Mouse (Mus musculus) midbrain, embryonic 11.5 days (tissue): ENCODE results near the gene Mta3. TPM values are rescaled to one million over a fixed set of nuclear protein-coding genes. Genes with fewer than 3 reads are reported as not detected.
"Not testable (repeated sequence)": the region's sequence is repeated elsewhere in the genome, so short reads cannot be mapped to it uniquely, and the experiment has no call there.

Source experiments
- ATAC-seq: fragments of 200-750 bp; cut with Nextera tagmentation; 2 replicates; pipeline ENCODE4 v1.8.0; 2017; ENCODE audit warnings: moderate TSS enrichment, moderate library complexity; ENCODE audit not compliant: low FRiP score
- DNase-seq: peaks from one replicate; pipeline ENCODE4 v3.0.0; 2015; ENCODE audit warnings: low spot score; ENCODE audit errors: missing footprints
- H3K27ac ChIP-seq: fragments of 300-500 bp; sonication (generic); 2 replicates; pipeline ENCODE4 v1.5.1; 2014; ENCODE audit warnings: low read depth, low read length
- H3K27me3 ChIP-seq: fragments of 300-500 bp; sonication (generic); 2 replicates; pipeline ENCODE4 v1.6.1; 2014; ENCODE audit warnings: mild to moderate bottlenecking, low read length, moderate library complexity, mixed read lengths; ENCODE audit not compliant: control insufficient read depth, insufficient read depth
- H3K36me3 ChIP-seq: fragments of 300-500 bp; sonication (generic); 2 replicates; pipeline ENCODE4 v1.6.1; 2014; ENCODE audit warnings: mild to moderate bottlenecking, low read length, moderate library complexity, mixed read lengths; ENCODE audit not compliant: control insufficient read depth, insufficient read depth
- H3K4me1 ChIP-seq: fragments of 300-500 bp; sonication (generic); 2 replicates; pipeline ENCODE4 v1.6.1; 2014; ENCODE audit warnings: low read length; ENCODE audit not compliant: control insufficient read depth, insufficient read depth
- H3K4me2 ChIP-seq: fragments of 300-500 bp; sonication (generic); 2 replicates; pipeline ENCODE4 v1.6.1; 2014; ENCODE audit warnings: mild to moderate bottlenecking, moderate library complexity
- H3K4me3 ChIP-seq: fragments of 300-500 bp; sonication (generic); 2 replicates; pipeline ENCODE4 v1.5.1; 2014; ENCODE audit warnings: low read depth, low read length
- H3K9ac ChIP-seq: fragments of 300-500 bp; sonication (generic); 2 replicates; pipeline ENCODE4 v1.6.1; 2014; ENCODE audit warnings: low read length
- H3K9me3 ChIP-seq: fragments of 300-500 bp; sonication (generic); 2 replicates; pipeline ENCODE4 v1.6.1; 2016; ENCODE audit warnings: low read length; ENCODE audit not compliant: control insufficient read depth
- WGBS: fragments of 180-500 bp; shearing (Covaris S2); extraction: QIAGEN DNeasy Blood & Tissue Kit; methylation state at CpG from one replicate; pipeline ENCODE4 v1.1.7; 2014; 5-methylcytosine and 5-hydroxymethylcytosine counted together
- polyA plus RNA-seq: library from polyadenylated mRNA; unstranded; fragments of >200 nt; fragmentation: Nextera tagmentation; extraction: Ambion mirVana; gene quantifications from 2 replicates; pipeline ENCODE4 v1.2.1, GENCODE M21; 2014

The Mta3 gene
- polyA plus RNA-seq, 1 experiment from 2014 or later: 28.8 TPM

GRCm38 (mm10) chr17:83849717-83850116, 143.8 kb downstream of the Mta3 start:
- Histone ChIP-seq H3K9me3 (no peaks in the 10 kb centered on the region), H3K27ac (no peak overlapping the region), H3K27me3 (no peaks in the 10 kb centered on the region), H3K9ac (no peak overlapping the region), H3K36me3 (no peaks in the 10 kb centered on the region), H3K4me3 (no peak overlapping the region), H3K4me1 (peaks cover 5% of the 10 kb centered on the region), H3K4me2 (no peak overlapping the region)
- WGBS: 85% methylated on average over 5 of the region's 5 CpGs
- ATAC-seq (peak; percentile 33; the same call in 1 of the 2 replicates), DNase-seq (no peak)

GRCm38 (mm10) chr17:83850458-83850857, 144.5 kb downstream of the Mta3 start:
- ATAC-seq: peak; percentile 28; the same call in 1 of the 2 replicates
- 15% methylated on average over 9 of the region's 9 CpGs for WGBS

GRCm38 (mm10) chr17:83850864-83851263, 144.9 kb downstream of the Mta3 start:
- no peak for ATAC-seq

More at GRCm38 (mm10) chr17:83850458-83850857, 144.5 kb downstream of the Mta3 start:
- no peaks in the 10 kb centered on the region for H3K36me3 ChIP-seq
- no peaks in the 10 kb centered on the region for H3K9me3 ChIP-seq
- peaks cover 5% of the 10 kb centered on the region for H3K4me1 ChIP-seq
- H3K9ac ChIP-seq: no peak overlapping the region
- peak; percentile 99 for DNase-seq
- no peak overlapping the region for H3K27ac ChIP-seq
- H3K27me3 ChIP-seq: no peaks in the 10 kb centered on the region
- no peak overlapping the region for H3K4me3 ChIP-seq
- no peak overlapping the region for H3K4me2 ChIP-seq

GRCm38 (mm10) chr17:83853831-83854230, 147.9 kb downstream of the Mta3 start:
- Histone ChIP-seq H3K27me3 (no peaks in the 10 kb centered on the region), H3K4me1 (peaks cover 5% of the 10 kb centered on the region), H3K27ac (no peak overlapping the region), H3K9me3 (no peaks in the 10 kb centered on the region), H3K4me3 (no peak overlapping the region), H3K9ac (no peak overlapping the region), H3K36me3 (no peaks in the 10 kb centered on the region), H3K4me2 (no peak overlapping the region)
- ATAC-seq (no peak), DNase-seq (no peak)
- WGBS: 48% methylated on average over 3 of the region's 3 CpGs

More at GRCm38 (mm10) chr17:83850864-83851263, 144.9 kb downstream of the Mta3 start:
- no peaks in the 10 kb centered on the region for H3K9me3 ChIP-seq
- no peak overlapping the region for H3K9ac ChIP-seq
- H3K4me3 ChIP-seq: no peak overlapping the region
- H3K4me2 ChIP-seq: no peak overlapping the region
- 82% methylated on average over 5 of the region's 5 CpGs for WGBS
- H3K27me3 ChIP-seq: no peaks in the 10 kb centered on the region
- peaks cover 5% of the 10 kb centered on the region for H3K4me1 ChIP-seq
- no peak for DNase-seq
- no peak overlapping the region for H3K27ac ChIP-seq
- H3K36me3 ChIP-seq: no peaks in the 10 kb centered on the region

GRCm38 (mm10) chr17:83854284-83854918, 148.4 kb downstream of the Mta3 start:
- H3K27me3 ChIP-seq: no peaks in the 10 kb centered on the region
- H3K4me2 ChIP-seq: no peak overlapping the region
- H3K4me1 ChIP-seq: peaks cover 3% of the 10 kb centered on the region
- WGBS: 52% methylated on average over 12 of the region's 12 CpGs
- H3K27ac ChIP-seq: no peak overlapping the region
- no peaks in the 10 kb centered on the region for H3K36me3 ChIP-seq
- ATAC-seq (peak; percentile 39; the same call in 1 of the 2 replicates), DNase-seq (no peak)
- no peak overlapping the region for H3K9ac ChIP-seq
- no peaks in the 10 kb centered on the region for H3K9me3 ChIP-seq
- H3K4me3 ChIP-seq: no peak overlapping the region

- 0 out of 2 replicates have a peak, but pooled peaks cover 2% of the 10 kb centered on the region for H3K4me1 ChIP-seq
Observed at GRCm38 (mm10) chr17:83858413-83858812, 152.4 kb downstream of the Mta3 start.

GRCm38 (mm10) chr17:83859639-83860038, 153.7 kb downstream of the Mta3 start:
- Histone ChIP-seq H3K9me3 (no peaks in the 10 kb centered on the region), H3K36me3 (no peaks in the 10 kb centered on the region), H3K4me1 (0 out of 2 replicates have a peak, but pooled peaks cover 2% of the 10 kb centered on the region), H3K4me3 (no peak overlapping the region), H3K27ac (no peak overlapping the region), H3K9ac (no peak overlapping the region), H3K4me2 (no peak overlapping the region), H3K27me3 (no peaks in the 10 kb centered on the region; the same call in 1 of the 2 replicates)
- WGBS: 90% methylated on average over 4 of the region's 4 CpGs
- DNase-seq (no peak), ATAC-seq (no peak)

More at GRCm38 (mm10) chr17:83858413-83858812, 152.4 kb downstream of the Mta3 start:
- no peaks in the 10 kb centered on the region for H3K27me3 ChIP-seq
- H3K9ac ChIP-seq: no peak overlapping the region
- no peak overlapping the region for H3K27ac ChIP-seq
- no peaks in the 10 kb centered on the region for H3K9me3 ChIP-seq
- ATAC-seq (no peak), DNase-seq (no peak)
- no peak overlapping the region for H3K4me3 ChIP-seq
- H3K36me3 ChIP-seq: no peaks in the 10 kb centered on the region
- WGBS: 89% methylated on average over 7 of the region's 7 CpGs
- no peak overlapping the region for H3K4me2 ChIP-seq

- ATAC-seq: no peak
- H3K4me1 ChIP-seq: 0 out of 2 replicates have a peak, but pooled peaks cover 2% of the 10 kb centered on the region
- no peaks in the 10 kb centered on the region for H3K9me3 ChIP-seq
- no peak overlapping the region for H3K9ac ChIP-seq
- H3K27me3 ChIP-seq: no peaks in the 10 kb centered on the region; the same call in 1 of the 2 replicates
- H3K4me3 ChIP-seq: no peak overlapping the region
- no peak overlapping the region for H3K4me2 ChIP-seq
- H3K36me3 ChIP-seq: no peaks in the 10 kb centered on the region
- H3K27ac ChIP-seq: no peak overlapping the region
- WGBS: 84% methylated on average over 7 of the region's 7 CpGs
- DNase-seq: peak; percentile 80
Observed at GRCm38 (mm10) chr17:83860224-83860623, 154.3 kb downstream of the Mta3 start.

- not testable (repeated sequence) for H3K4me1 ChIP-seq, H3K9me3 ChIP-seq, H3K36me3 ChIP-seq, H3K27ac ChIP-seq, ATAC-seq, DNase-seq, H3K9ac ChIP-seq, H3K27me3 ChIP-seq
- peak overlapping the region; percentile 62 for H3K4me2 ChIP-seq
- H3K4me3 ChIP-seq: peak overlapping the region; percentile 54
- 62% methylated on average over 8 of the region's 8 CpGs for WGBS
Observed at GRCm38 (mm10) chr17:83860968-83861367, 155.0 kb downstream of the Mta3 start.
